Mouse (Mus musculus): Measurements from ENCODE around the gene Fignl1.

- TF ChIP-seq POLR2A (IDR thresholded peaks at IDR 0.05; ENCODE audit: control insufficient read depth, extremely low read depth, insufficient read depth, low read length, poor library complexity) (no peak), CTCF (IDR thresholded peaks at IDR 0.05; ENCODE audit: borderline replicate concordance, control insufficient read depth, extremely low read depth, insufficient read depth, low read length, poor library complexity) (no peak)
Measured at GRCm38 (mm10) chr11:11778345-11778744, 30.4 kb downstream of the Fignl1 start.

Data from thymus, adult 2 months (tissue).